Mouse (Mus musculus): Measurements from ENCODE around the gene Clec2g.

DNA sequence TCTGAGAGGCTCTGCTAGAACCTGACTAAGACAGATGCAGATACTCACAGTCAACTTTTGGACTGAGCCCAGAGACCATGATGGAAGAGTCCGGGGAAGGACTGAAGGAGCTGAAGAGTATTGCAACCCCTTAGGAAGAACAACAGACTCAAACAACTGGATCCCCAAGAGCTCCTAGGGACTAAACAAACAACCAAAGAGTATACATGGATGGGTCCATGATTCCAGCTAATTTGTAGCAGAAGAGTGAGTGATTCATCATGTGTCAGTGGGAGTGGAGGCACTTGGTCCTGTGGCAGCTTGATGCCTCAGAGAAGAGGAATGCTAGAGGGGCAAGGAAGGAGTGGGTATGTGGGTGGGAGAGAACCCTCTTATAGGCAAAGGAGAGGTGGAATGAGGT lies 35.6 kb downstream of the Clec2g start:
- TF ChIP-seq NELFE (IDR thresholded peaks at IDR 0.05; ENCODE audit: low read depth, low read length) (no peak), CTCF (conservative IDR thresholded peaks at IDR 0.05 in 1 of 2, IDR thresholded peaks at IDR 0.05 in 1 of 2; ENCODE audit: low read depth in 2 of 2, low read length in 2 of 2) (no peak), MXI1 (IDR thresholded peaks at IDR 0.05; ENCODE audit: low read depth, low read length) (no peak)

All from CH12.LX (cell line).